Mouse (Mus musculus): Measurements from ENCODE around the gene Padi4.

- TF ChIP-seq POLR2A (IDR thresholded peaks at IDR 0.05; ENCODE audit: insufficient read length, low read depth), result no peak
- TF ChIP-seq POLR2AphosphoS2 (IDR thresholded peaks at IDR 0.05; ENCODE audit: insufficient read length, low read depth), result no peak
- no peak for TF ChIP-seq MAX (IDR thresholded peaks at IDR 0.05; ENCODE audit: low read depth)
- TF ChIP-seq MYOD1 (IDR thresholded peaks at IDR 0.05; ENCODE audit: control insufficient read depth in 1 of 3, insufficient read length in 2 of 3, low read depth in 2 of 3), result no peak
Measured at GRCm38 (mm10) chr4:140793795-140794194, 19.8 kb upstream of the Padi4 start.

Measured in myocyte (in vitro differentiated cells).